Mouse (Mus musculus) megakaryocyte-erythroid progenitor cell, adult 5-6 weeks (primary cell): Measurements from ENCODE around the gene Pigk. TPM values are rescaled to one million over a fixed set of nuclear protein-coding genes. Genes with fewer than 3 reads are reported as not detected.
"Not testable (repeated sequence)": the region's sequence is repeated elsewhere in the genome, so short reads cannot be mapped to it uniquely, and the experiment has no call there.

ENCODE experiments used
- ATAC-seq: replicated peaks from 2 replicates; pipeline ENCODE4 v1.8.0; 2016; ENCODE audit warnings: mild to moderate bottlenecking, inconsistent platforms; ENCODE audit not compliant: severe bottlenecking, poor library complexity, low FRiP score, low TSS enrichment
- total RNA-seq, 2 experiments: library from RNA; stranded (forward) in 1 of 2; stranded (reverse) in 1 of 2; fragments of 200-1000, 215-1000 nt in 1 of 2; fragments of >200 nt in 1 of 2; fragmentation: Nextera tagmentation in 1 of 2; gene quantifications; 2 replicates each; pipeline ENCODE4 v1.2.3; 2014 to 2017

Gene Pigk
- total RNA-seq, 2 experiments from 2014 or later: 36.6 to 63.0 TPM

DNA sequence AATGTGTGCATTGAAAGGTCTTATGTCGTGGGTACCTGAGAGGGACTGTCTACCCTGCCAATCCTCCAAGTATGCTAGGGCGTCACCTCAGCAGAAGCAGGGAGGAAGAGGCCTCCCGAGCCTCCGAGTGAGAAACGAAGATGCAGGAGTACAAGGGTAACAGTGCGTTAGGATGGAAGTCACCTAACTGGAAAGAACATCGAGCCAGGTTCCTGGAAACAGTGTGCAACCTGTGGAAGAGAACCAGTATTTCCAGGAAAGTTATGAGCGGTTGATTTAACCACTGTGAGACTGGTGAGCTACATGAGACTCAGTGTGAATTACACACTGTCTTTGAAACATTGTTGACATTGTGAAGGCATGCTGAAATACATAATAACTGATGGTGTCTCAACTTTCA lies 48.4 kb downstream of the Pigk start:
- ATAC-seq: no peak

DNA sequence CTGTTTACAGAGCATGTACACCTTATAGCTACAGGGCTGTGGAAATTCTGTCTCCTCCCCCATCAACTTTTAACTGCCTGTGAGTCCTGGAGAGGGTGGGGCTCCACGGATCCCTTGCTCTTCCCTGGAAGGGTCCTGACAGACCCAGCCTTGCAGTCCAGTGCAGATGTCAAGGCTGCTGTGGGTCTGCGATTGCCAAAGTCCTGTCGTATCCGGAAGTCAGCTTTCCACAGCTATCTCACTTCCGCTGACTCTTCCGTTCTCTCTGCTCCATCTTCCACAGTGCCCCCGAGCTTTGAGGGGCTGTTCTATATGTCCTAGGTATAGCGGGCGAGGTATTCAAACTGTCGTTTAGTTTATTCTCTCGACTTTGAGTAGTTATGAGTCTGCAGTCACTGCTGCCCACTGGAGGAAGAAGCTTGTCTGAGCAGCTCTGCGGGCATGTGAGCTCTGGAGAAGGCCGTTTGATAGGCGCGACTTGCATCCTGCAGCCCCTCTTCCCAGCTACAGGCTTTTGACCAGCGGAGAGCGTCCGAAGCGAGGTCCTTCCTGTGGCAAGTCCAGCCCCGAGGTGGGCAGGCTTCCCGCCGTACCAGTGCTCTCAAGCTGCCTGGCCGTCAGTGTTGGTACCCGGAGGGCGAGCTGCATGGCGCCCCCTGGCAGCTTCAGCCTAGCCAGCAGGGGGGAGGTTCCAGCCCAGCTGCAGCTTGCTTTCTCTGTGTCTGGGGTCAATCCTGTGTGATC lies 49.4 kb downstream of the Pigk start:
- ATAC-seq: peak; percentile 87

DNA sequence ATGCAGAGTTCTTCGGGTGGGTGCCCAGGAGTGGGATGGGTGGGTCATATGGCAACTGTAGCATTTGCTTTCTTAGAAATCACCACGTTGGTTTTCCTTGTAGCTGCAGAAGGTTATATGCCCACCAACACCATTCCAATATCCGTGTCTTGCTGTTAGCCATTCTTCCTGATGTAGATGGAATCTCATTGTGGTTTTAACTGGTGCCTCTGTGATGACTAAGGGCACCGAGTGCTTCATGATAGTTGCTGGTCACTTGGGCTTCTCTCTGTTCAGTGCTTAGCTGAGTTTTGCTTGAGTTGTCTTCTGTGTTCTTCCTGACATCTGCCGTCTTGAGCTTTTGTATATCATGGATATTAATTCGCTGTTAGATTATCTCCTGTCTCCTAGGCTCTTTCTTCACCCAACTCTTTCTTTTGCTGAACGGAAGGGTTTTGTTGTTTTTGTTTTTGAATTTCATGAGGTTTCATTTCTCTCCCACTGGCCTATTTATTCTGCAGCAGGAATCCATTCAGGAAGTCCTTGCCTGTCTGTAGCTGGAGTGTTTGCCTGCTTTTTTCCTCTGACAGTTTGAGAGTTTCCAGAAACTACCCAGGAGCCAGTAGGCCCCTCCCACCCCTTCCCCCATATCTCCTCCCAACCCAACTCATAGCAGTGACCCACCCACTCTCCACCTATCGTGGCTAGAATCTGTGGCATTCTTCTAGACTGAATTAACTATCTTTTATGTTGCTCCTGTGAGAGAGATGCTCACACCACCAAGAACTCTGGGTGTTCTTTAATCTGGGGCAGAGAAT lies 50.8 kb downstream of the Pigk start:
- no peak for ATAC-seq

DNA sequence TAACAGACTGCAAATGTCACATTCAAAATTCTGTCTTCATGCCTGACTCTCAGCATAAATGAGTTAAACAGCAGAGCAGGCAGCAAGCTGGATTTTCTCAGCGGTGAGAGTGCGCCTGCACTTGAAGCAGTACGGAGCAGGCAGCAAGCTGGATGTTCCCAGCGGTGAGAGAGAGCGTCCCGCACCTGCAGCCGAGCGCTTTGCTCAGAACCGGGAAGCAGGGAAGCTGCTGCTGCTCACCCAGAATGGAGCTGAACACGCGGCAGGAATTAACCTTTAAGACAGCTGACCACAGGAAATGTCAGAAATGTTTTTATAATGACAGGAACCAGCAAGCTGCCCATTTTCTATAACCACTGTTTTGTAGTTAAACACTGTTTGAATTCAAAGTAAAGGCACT lies 53.6 kb downstream of the Pigk start:
- no peak for ATAC-seq

DNA sequence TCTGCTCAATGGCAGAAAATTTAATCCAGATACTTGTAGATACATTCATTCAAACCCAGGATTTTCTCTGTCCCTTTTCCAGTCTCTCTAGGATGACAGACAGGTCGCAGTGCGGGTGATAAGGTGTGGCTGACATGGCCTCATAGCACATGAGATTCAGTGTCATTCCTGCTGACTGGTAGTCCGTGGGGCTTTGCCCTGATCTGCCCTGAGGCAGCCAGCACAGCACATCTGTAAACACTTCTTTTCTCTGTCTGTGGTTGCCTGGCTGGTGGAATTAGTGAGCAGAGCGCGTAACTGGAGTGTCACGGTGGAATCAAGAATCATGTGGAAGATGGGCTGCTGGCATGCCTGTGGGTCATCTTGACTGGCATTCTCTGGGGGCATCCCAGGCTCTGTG lies 56.2 kb downstream of the Pigk start:
- ATAC-seq: no peak

DNA sequence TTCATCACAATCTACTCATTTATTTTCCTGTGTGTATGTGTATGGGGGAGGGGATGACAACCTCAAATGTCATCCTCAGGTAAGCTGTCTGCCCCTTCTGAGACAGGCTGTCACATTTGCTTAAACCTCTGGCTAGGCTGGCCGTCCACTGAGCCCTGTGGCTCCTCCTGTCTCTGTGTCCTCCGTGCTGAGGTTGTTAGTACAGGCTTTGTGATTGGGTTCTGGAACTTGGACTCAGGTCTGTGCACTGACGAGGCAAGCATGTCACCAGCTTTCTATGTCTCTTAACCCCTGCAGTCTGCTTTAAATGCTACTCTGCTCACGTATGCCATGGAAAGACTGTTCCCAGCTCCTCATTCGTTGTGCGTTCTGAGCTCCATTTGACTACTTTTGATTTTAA lies 62.5 kb downstream of the Pigk start:
- no peak for ATAC-seq

DNA sequence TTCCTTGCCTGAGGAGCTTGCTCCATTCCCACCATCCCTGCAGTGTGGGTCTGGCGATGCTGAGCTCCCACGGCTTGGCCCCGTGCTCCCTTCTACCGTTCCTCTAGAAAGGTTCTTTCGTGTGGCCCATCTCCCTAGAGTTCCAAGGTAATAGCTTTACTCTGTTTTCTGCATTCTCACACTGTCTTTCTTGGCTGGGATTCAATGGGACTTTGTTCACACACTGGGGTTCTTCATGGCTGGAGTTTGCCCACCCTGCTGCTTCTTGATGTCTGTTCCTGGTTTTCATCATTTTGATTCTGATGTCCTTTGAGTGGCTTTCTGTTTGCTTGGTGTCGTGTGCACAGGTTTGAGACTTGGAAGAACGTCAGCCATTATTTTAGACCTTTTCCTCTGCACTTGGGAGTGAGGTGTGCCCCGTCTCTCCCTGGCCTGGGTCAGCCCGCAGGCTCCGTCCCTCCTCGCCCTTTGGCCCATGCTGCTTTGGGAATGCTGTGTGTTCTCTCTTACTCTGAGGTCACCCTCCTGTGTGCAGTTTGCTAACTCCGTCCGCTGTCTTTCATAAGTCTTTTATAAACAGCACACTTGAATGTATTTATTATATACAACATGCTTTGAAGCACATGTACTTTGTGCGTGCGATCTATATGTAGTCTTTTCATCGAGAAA lies 63.1 kb downstream of the Pigk start:
- no peak for ATAC-seq

DNA sequence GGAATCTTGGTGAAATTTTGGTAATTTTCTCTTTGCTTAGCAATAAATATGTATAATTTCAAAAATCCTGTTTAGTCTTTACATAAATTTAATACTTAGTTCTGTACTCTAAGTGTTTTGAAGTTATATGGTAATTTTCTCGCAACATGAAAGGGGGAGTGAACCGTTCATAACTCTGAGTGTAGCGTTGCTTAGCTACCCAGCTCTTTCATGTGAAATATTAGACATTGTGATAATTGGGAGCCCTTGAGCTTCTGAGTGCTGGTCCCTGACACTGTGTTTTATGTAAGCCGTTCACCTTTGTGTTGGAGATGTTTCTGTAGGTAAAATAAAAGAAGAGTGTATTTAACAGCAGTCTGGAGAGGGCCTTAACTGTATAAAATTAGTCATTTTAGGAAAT lies 65.9 kb downstream of the Pigk start:
- ATAC-seq: no peak

DNA sequence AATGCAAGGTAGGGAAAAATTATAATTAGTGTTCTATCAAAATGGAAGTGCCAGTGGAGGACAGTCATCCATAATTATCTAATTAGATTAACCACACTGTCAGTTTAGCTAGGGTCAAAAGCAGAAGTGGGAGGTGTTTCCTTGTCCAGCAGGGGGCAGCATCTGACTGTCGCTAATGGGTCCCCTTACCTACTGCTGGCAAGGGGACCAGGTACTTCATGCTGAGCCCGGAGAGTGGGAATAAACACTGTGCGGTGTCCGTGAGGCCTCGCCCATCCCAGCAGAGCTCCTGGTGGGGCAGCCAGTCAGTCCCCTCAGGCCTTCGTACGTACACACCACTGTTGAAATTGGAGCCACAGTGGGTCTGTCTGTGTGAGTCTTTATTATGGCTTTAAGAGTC lies 69.9 kb downstream of the Pigk start:
- peak; percentile 89 for ATAC-seq

DNA sequence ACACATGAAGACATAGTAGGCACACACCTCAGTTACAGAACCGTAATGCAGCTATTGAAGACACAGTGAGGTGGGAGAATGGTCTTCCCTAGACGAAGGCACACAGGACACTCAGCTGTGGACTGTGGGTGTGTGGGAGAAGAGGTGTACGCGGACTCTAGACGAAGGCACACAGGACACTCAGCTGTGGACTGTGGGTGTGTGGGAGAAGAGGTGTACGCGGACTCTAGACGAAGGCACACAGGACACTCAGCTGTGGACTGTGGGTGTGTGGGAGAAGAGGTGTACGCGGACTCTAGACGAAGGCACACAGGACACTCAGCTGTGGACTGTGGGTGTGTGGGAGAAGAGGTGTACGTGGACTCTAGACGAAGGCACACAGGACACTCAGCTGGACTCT lies 70.5 kb downstream of the Pigk start:
- ATAC-seq: peak; percentile 27; the same call in 1 of the 2 replicates

DNA sequence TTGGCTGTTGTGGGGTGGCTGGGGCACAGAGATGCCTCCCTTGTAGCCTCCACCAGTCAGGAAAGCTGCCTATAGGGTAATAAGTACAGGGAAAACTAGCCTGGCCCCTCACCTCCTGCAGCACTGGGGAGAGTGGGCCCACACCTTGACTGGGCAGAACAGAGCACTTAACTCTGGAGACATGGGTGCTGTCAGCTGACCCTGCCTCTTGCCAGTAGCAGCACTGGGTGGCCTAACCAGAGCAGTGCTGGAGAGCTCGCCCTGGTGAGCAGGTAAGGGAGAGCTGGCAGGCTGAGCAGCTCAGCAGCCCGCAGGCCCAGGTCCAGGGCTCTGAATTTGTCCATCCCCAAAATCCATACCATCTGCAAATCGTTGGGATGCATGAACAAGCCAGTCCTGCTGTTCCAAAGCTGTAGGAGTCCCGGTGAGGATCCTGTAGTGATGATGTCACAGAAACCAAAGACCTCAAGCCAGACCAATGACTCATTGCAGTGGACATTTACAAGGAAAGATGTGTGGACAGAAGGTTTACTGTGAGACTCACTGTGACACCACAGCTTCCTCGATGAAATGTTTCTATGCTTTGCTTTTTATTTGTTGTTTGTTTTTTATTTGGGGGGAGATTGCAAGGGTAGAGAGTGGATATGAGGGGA lies 74.5 kb downstream of the Pigk start:
- not testable (repeated sequence) for ATAC-seq

DNA sequence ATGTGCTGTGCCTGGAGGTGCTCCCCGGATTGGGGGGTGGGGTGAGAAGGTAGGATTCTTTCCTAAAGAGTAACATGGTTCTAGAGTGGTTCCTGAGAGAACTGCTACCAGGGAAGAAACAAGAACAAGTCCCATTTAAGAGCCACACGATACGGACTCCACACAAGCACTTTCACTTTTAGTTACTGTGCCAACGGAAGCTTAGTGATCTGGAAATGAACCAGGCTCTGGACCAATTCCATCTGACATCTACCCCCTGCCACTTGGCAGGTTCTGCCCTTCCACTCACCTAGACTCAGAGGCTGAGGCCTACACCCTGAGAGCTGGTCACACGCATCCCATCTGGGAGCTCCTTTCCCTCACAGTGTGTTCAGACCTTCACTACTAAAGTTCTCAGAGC lies 78.7 kb downstream of the Pigk start:
- ATAC-seq: no peak

DNA sequence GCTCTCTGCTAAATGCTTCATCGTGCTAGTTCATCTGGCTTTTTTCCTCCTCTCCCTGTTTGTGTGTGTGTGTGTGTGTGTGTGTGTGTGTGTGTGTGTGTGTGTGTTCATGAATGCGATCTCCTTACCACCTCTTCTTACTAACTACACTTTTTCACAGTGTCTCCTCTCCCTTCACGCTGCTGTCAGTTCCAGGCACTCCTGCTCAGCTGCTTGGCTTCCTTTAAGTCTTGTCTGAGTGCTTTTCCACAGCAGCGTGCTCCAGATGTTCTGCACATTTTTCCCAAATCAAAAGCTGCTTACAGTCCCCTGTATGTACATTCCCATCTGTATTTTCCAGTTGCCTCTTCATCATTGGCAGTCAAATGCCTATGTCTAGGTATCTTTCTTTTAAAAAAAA lies 79.1 kb downstream of the Pigk start:
- ATAC-seq: no peak

DNA sequence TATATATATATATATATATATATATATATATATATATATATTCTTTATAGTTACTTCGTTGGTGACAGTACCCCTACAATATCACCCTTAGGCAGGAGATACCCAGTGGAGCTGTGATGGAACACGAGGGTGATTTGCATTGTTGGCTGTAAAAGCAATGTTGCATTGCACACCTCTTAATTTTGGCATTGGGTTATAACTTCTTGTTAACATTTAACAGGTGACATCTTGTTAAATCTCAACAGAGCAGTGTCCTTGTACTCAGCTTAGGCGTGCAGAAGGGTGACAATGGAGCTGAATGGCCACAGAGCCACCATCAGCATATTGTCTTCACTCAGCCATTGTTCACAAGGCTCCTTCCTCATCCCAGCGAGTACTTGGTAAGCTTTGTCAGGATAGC lies 82.3 kb downstream of the Pigk start:
- ATAC-seq: no peak

DNA sequence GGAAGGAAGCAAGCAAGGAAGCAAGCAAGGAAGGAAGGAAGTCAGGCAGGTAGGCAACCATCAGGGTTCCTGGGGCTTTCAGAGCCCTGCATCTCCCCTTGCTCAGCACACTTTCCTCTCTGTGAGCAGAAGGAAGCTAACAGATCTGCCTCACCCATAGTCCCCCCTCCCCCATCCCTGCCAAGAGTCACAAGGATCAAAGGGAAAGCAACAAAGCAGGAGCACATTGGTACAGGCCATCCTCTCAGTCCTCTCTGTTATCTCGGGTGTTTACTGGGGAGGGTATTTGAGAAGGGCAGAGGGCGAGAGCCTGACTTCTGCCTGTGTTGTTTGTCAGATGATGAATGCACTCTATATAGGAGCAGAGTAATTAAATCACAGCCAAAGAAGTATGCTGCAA lies 83.5 kb downstream of the Pigk start:
- ATAC-seq: no peak

DNA sequence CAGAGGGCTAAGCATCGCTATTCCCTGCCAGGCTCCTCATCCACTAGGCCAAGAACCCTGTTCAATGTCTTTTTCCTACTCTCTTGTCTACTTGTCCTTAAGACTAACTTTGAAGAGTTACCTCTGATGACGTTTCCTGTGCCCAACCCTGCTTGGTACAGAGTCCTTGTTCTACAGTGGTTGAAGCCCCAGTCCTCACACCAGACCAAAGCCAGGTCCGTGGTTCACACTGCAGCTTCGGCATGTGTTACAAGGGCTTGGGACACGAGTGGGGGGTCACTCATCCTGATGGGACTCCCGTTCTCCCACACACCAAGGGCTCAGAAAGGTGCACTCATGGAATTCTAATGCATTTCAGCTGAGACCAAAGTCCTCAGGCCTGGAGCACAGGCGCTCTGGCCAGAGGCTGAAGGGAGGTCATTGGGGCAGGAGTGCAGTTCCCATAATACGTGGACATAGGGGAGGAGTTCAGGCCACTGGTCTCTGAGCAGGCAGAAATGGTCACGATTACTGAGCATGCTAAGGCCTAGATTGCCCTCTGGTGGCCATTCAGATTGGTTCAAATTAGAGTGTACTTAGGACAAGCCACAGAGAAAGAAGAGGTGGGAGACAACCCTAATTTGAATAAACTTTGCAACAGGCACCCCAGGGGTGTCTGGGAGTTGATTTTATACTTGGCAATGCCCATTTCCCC lies 86.0 kb downstream of the Pigk start:
- peak; percentile 87 for ATAC-seq

DNA sequence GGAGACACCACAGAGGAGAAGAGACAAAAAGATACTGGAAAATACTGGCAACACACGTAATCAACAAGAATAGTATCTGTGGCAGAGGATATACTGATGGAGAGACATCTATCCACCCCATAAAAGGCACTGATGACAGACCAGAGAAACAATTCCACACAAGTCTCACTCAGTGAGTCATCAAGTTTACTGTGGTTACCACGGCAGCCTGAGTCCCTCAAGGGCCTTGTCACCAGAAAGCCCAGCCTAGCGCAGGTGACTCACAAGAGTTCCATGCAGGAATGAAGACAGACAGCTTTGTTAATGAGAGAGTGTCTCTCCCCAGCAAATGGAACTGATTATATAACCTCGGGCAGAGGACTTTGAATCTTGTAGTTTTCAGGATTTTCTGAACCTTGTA lies 100.0 kb downstream of the Pigk start:
- ATAC-seq: 0 out of 2 replicates have a peak, but pooled peaks have one; percentile 32

DNA sequence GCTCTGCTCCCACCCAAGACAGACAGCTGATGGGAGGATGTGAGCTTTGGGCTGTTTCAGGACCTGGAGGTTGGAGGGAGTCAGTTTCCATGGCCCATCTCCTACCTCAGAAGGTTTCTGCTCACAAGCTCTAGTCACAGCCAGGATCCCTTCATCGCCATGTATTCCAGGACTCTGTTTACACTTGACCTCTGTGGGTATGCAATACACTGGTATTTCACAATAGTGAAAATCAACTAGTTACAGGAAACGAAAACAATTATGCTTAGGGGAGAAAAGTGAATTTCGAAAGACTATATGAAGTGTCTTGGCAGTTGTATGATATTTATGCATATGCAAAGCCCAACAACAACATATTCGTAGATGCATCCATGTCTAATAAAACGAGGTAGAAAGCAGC lies 101.2 kb downstream of the Pigk start:
- ATAC-seq: no peak

DNA sequence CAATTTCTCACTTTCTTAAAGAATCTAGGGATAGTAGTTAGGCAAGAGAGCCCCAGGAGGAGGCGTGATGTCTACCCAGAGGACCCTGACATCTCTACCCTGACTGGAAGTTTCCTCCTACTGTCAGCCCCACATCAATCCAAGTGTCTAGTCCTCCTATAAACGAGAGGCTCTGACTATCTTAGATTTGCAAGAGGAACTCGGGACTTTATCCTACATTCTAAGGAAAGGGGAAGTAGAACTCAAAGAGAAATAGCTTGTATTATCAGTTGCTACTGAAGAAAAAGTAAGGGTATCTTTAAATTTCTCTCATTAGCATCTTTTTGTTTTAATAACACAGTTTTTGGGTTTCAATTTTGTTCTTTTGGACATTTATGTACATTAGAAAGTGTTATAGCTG lies 106.5 kb downstream of the Pigk start:
- ATAC-seq: no peak
